Mouse (Mus musculus) bone marrow, adult 2 months (tissue): ENCODE measurements at regions not wholly inside any gene's neighbourhood (a gene's known extent, or its start where the extent isn't known, plus 50 kb on each side); places are given as distances from the start of the nearest gene placed in this dataset.
"Not testable (repeated sequence)": the region's sequence is repeated elsewhere in the genome, so short reads cannot be mapped to it uniquely, and the experiment has no call there.

ENCODE experiments used
- CTCF ChIP-seq: fragments of 200-500 bp; IDR thresholded peaks from 2 replicates; pipeline ENCODE4 v1.5.1; 2011; ENCODE audit warnings: low read length, control low read depth; ENCODE audit not compliant: control insufficient read depth, insufficient read depth
- POLR2A ChIP-seq: fragments of 200-500 bp; IDR thresholded peaks from 2 replicates; pipeline ENCODE4 v1.6.1; 2011; ENCODE audit warnings: low read depth, mild to moderate bottlenecking, control low read depth, low read length, borderline replicate concordance; ENCODE audit not compliant: control insufficient read depth

DNA sequence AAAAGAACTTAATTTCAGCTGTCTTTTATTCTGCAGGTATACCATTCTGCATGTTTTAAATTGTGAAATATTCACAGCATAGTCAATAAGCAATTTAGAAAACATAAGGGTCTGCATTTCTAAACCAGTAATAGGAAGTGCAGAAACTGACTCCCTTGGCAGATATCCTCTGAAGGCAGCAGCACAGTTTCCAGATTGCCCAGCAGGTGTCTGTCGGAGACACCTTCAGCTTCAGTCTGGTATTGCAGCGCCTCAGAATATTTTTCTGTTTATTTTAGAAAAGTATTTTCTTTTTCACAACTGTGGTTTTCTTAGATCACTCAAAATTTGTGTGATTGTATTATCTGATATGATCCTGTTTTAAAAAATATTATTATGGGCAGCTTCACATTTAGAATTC lies 280.3 kb upstream of the Olfr1507 start:
- not testable (repeated sequence) for TF ChIP-seq CTCF, POLR2A
